22 mouse cellular contexts compared by ENCODE assay signal in the genomic region with DNA sequence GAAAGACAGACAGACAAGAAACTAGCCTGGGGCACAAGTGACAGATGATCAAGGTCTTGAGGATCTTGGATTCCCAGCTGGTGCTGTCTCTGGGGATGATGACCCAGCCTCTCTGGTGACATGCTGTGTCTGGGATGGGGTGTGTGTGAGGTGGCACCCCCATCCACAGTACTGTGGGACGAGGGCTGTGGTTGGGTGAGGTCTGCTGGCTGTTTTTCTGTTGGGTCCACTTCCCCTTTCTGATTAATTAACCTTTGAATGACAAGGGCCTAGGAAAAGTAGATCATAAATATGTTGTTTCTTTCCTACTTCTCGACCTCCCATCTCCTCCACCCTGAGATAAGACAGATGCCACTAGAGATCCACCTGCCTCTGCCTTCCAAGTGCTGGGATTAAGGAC. TPM values are rescaled to one million over a fixed set of nuclear protein-coding genes. Genes with fewer than 3 reads are reported as not detected.
DNase-seq lines count a peak whose midpoint lies in the region; ATAC-seq and TF ChIP-seq lines count a peak whose summit lies in the region.
"Had no signal": no experiment of that assay in that cellular context is flagged by ENCODE, and none has a peak within 500 bp of the region (broad histone marks: within the 10 kb centered on the region; RNA-seq: fewer than 3 reads in every experiment).

No protein-coding gene starts in this region.

- no peaks in the 10 kb centered on the region for H3K9me3 ChIP-seq in lung, postnatal 0 days (ENCODE audit: low read length)
- H3K9me3 ChIP-seq in limb, embryonic 15.5 days, result no peaks in the 10 kb centered on the region
- no peaks in the 10 kb centered on the region for H3K9me3 ChIP-seq in stomach, embryonic 15.5 days
- H3K9me3 ChIP-seq in forebrain, embryonic 16.5 days (ENCODE audit: control insufficient read depth, low read length), result no peaks in the 10 kb centered on the region
- no peaks in the 10 kb centered on the region for H3K9me3 ChIP-seq in neural tube, embryonic 15.5 days (replicated peaks)
- H3K9me3 ChIP-seq: forebrain, embryonic 13.5 days; hindbrain, embryonic 15.5 days; liver, embryonic 15.5 days; midbrain, embryonic 15.5 days had no signal

- no peak overlapping the region for H3K4me2 ChIP-seq in lung, postnatal 0 days (replicated peaks; ENCODE audit: low read depth, low read length)
- no peak overlapping the region for H3K4me2 ChIP-seq in limb, embryonic 15.5 days
- H3K4me2 ChIP-seq in stomach, embryonic 15.5 days, result no peak overlapping the region
- H3K4me2 ChIP-seq in forebrain, embryonic 16.5 days (ENCODE audit: low read length), result no peak overlapping the region
- H3K4me2 ChIP-seq in neural tube, embryonic 15.5 days, result no peak overlapping the region
- H3K4me2 ChIP-seq: forebrain, embryonic 13.5 days; hindbrain, embryonic 15.5 days; liver, embryonic 15.5 days; midbrain, embryonic 15.5 days had no signal

- H3K27ac ChIP-seq in lung, postnatal 0 days (ENCODE audit: low read length), result peak overlapping the region; percentile 0
- peak overlapping the region; percentile 40; the same call in 1 of the 2 replicates for H3K27ac ChIP-seq in bone marrow, adult 2 months (ENCODE audit: control insufficient read depth, insufficient read depth, low read depth, low read length, poor library complexity)
- peak overlapping the region; percentile 67 for H3K27ac ChIP-seq in limb, embryonic 15.5 days
- H3K27ac ChIP-seq in stomach, embryonic 15.5 days, result peak overlapping the region; percentile 17; the same call in 1 of the 2 replicates
- H3K27ac ChIP-seq in forebrain, embryonic 16.5 days (ENCODE audit: low read length), result no peak overlapping the region
- H3K27ac ChIP-seq in neural tube, embryonic 15.5 days (replicated peaks), result no peak overlapping the region
- H3K27ac ChIP-seq: forebrain, embryonic 13.5 days; heart, adult 2 months; hindbrain, embryonic 15.5 days; liver, embryonic 15.5 days; midbrain, embryonic 15.5 days had no signal

- no peak overlapping the region for H3K9ac ChIP-seq in lung, postnatal 0 days (replicated peaks; ENCODE audit: low read depth)
- no peak overlapping the region for H3K9ac ChIP-seq in limb, embryonic 15.5 days
- no peak overlapping the region for H3K9ac ChIP-seq in stomach, embryonic 15.5 days
- H3K9ac ChIP-seq in forebrain, embryonic 16.5 days (replicated peaks; ENCODE audit: low read depth, low read length), result no peak overlapping the region
- H3K9ac ChIP-seq in neural tube, embryonic 15.5 days (replicated peaks), result no peak overlapping the region
- H3K9ac ChIP-seq: forebrain, embryonic 13.5 days; hindbrain, embryonic 15.5 days; liver, embryonic 15.5 days; midbrain, embryonic 15.5 days had no signal

- no peak overlapping the region for H3K4me3 ChIP-seq in lung, postnatal 0 days (ENCODE audit: low read depth, low read length)
- no peak overlapping the region for H3K4me3 ChIP-seq in bone marrow, adult 2 months (replicated peaks; ENCODE audit: control insufficient read depth, low read depth, low read length)
- no peak overlapping the region for H3K4me3 ChIP-seq in limb, embryonic 15.5 days
- no peak overlapping the region for H3K4me3 ChIP-seq in stomach, embryonic 15.5 days (replicated peaks)
- no peak overlapping the region for H3K4me3 ChIP-seq in forebrain, embryonic 16.5 days (replicated peaks; ENCODE audit: low read length)
- no peak overlapping the region for H3K4me3 ChIP-seq in neural tube, embryonic 15.5 days (replicated peaks)
- H3K4me3 ChIP-seq: forebrain, embryonic 13.5 days; gastrocnemius, adult 2 months; heart, adult 2 months; hindbrain, embryonic 15.5 days; liver, embryonic 15.5 days; midbrain, embryonic 15.5 days had no signal

- TF ChIP-seq EP300 in lung, postnatal 0 days (IDR thresholded peaks at IDR 0.05), result no peak

- H3K4me1 ChIP-seq in lung, postnatal 0 days (ENCODE audit: insufficient read depth, low read depth, low read length), result peaks cover 35% of the 10 kb centered on the region
- peaks cover 5% of the 10 kb centered on the region for H3K4me1 ChIP-seq in bone marrow, adult 2 months (ENCODE audit: control insufficient read depth, insufficient read depth, low read length)
- H3K4me1 ChIP-seq in limb, embryonic 15.5 days, result peaks cover 74% of the 10 kb centered on the region
- H3K4me1 ChIP-seq in stomach, embryonic 15.5 days, result peaks cover 51% of the 10 kb centered on the region
- H3K4me1 ChIP-seq in forebrain, embryonic 16.5 days (replicated peaks; ENCODE audit: control insufficient read depth, insufficient read depth, low read length), result peaks cover 19% of the 10 kb centered on the region
- H3K4me1 ChIP-seq in neural tube, embryonic 15.5 days, result peaks cover 30% of the 10 kb centered on the region

- DNase-seq in lung, postnatal 0 days (ENCODE audit: low spot score), result no peak
- DNase-seq in lung, postnatal 25 days (ENCODE audit: low spot score), result no peak
- no peak for DNase-seq in gastrocnemius, adult 18-20 months (ENCODE audit: low spot score)
- DNase-seq: cerebellum, adult 18-20 months; embryo, embryonic 11 days; gastrocnemius, adult 2 months; heart, adult 2 months; heart, postnatal 10 days; kidney, postnatal 36 days; lung, postnatal 36 days; retina, postnatal 1 day; thymus, postnatal 14 days had no signal

- WGBS in lung, postnatal 0 days, result 45% methylated on average over 2 of the region's 2 CpGs
- 6% methylated on average over 2 of the region's 2 CpGs for WGBS in bone marrow, adult 2 months
- 61% methylated on average over 2 of the region's 2 CpGs for WGBS in limb, embryonic 15.5 days
- 47% methylated on average over 2 of the region's 2 CpGs for WGBS in stomach, embryonic 15.5 days
- 85% methylated on average over 2 of the region's 2 CpGs for WGBS in forebrain, embryonic 16.5 days
- 69% methylated on average over 2 of the region's 2 CpGs for WGBS in neural tube, embryonic 15.5 days

- no peak for ATAC-seq in lung, postnatal 0 days
- ATAC-seq in limb, embryonic 15.5 days (ENCODE audit: insufficient number of reproducible peaks, low FRiP score, low TSS enrichment, low read depth), result no peak
- no peak for ATAC-seq in stomach, embryonic 15.5 days (ENCODE audit: insufficient read depth, low FRiP score, low read depth)
- ATAC-seq in forebrain, embryonic 16.5 days, result no peak
- no peak for ATAC-seq in neural tube, embryonic 15.5 days (ENCODE audit: low FRiP score)
- ATAC-seq: forebrain, embryonic 13.5 days; intestine, postnatal 0 days; midbrain, embryonic 15.5 days had no signal

- TF ChIP-seq CTCF in lung, postnatal 0 days (IDR thresholded peaks at IDR 0.05), result no peak
- TF ChIP-seq CTCF in bone marrow, adult 2 months (IDR thresholded peaks at IDR 0.05; ENCODE audit: control insufficient read depth, insufficient read depth, low read length), result no peak

- no peaks in the 10 kb centered on the region for H3K27me3 ChIP-seq in lung, postnatal 0 days (replicated peaks; ENCODE audit: insufficient read depth, low read length)
- no peaks in the 10 kb centered on the region for H3K27me3 ChIP-seq in limb, embryonic 15.5 days
- no peaks in the 10 kb centered on the region for H3K27me3 ChIP-seq in stomach, embryonic 15.5 days (replicated peaks)
- H3K27me3 ChIP-seq in forebrain, embryonic 16.5 days (replicated peaks; ENCODE audit: control insufficient read depth, insufficient read depth, low read length), result no peaks in the 10 kb centered on the region
- H3K27me3 ChIP-seq in neural tube, embryonic 15.5 days (replicated peaks), result no peaks in the 10 kb centered on the region
- H3K27me3 ChIP-seq: forebrain, embryonic 13.5 days; hindbrain, embryonic 15.5 days; liver, embryonic 15.5 days; midbrain, embryonic 15.5 days had no signal

- H3K36me3 ChIP-seq in lung, postnatal 0 days (ENCODE audit: insufficient read depth, low read length), result peaks cover 5% of the 10 kb centered on the region
- peaks cover 15% of the 10 kb centered on the region; the same call in 1 of the 2 replicates for H3K36me3 ChIP-seq in limb, embryonic 15.5 days
- H3K36me3 ChIP-seq in stomach, embryonic 15.5 days, result no peaks in the 10 kb centered on the region
- H3K36me3 ChIP-seq in forebrain, embryonic 16.5 days (ENCODE audit: control insufficient read depth, insufficient read depth), result no peaks in the 10 kb centered on the region
- no peaks in the 10 kb centered on the region for H3K36me3 ChIP-seq in neural tube, embryonic 15.5 days
- H3K36me3 ChIP-seq: hindbrain, embryonic 15.5 days; liver, embryonic 15.5 days; midbrain, embryonic 15.5 days had no signal

- no peak for TF ChIP-seq POLR2A in bone marrow, adult 2 months (IDR thresholded peaks at IDR 0.05; ENCODE audit: borderline replicate concordance, control insufficient read depth, low read depth, low read length)

RNA-seq across cellular contexts. Expression of a gene that starts 18.2 kb away (rescaled TPM):
- 121 and 150 TPM in 2 replicates for polyA plus RNA-seq in lung, postnatal 0 days (2015; fragmentation: Nextera tagmentation; extraction: Ambion mirVana)
- 2.1 and 9.9 TPM in 2 replicates for polyA plus RNA-seq in bone marrow, adult 2 months (2011; ENCODE audit: insufficient read depth, insufficient read length, low replicate concordance, missing spikeins)
- polyA plus RNA-seq in limb, embryonic 15.5 days (2015; fragmentation: Nextera tagmentation; extraction: Ambion mirVana), result 138 and 152 TPM in 2 replicates
- polyA plus RNA-seq in stomach, embryonic 15.5 days (2015; fragmentation: Nextera tagmentation; extraction: Ambion mirVana), result 67.1 and 73.6 TPM in 2 replicates
- 36.4 and 41.1 TPM in 2 replicates for polyA plus RNA-seq in forebrain, embryonic 16.5 days (2015; fragmentation: Nextera tagmentation; extraction: Ambion mirVana)
- 30.7 and 34.7 TPM in 2 replicates for polyA plus RNA-seq in neural tube, embryonic 15.5 days (2015; fragmentation: Nextera tagmentation; extraction: Ambion mirVana)
- 1 to 10 TPM; 4.8 to 8.2 TPM for total RNA-seq in gastrocnemius, adult 18-20 months (2021)

RNA-seq across cellular contexts. Expression of a gene that starts 47.1 kb away (rescaled TPM):
- polyA plus RNA-seq in lung, postnatal 0 days (2015; fragmentation: Nextera tagmentation; extraction: Ambion mirVana), result 22.2 and 22.4 TPM in 2 replicates
- 2.5 and 3.2 TPM in 2 replicates for polyA plus RNA-seq in bone marrow, adult 2 months (2011; ENCODE audit: insufficient read depth, insufficient read length, low replicate concordance, missing spikeins)
- polyA plus RNA-seq in limb, embryonic 15.5 days (2015; fragmentation: Nextera tagmentation; extraction: Ambion mirVana), result 16.7 and 17.9 TPM in 2 replicates
- polyA plus RNA-seq in stomach, embryonic 15.5 days (2015; fragmentation: Nextera tagmentation; extraction: Ambion mirVana), result 20.0 and 21.4 TPM in 2 replicates
- polyA plus RNA-seq in forebrain, embryonic 16.5 days (2015; fragmentation: Nextera tagmentation; extraction: Ambion mirVana), result 227 and 251 TPM in 2 replicates
- polyA plus RNA-seq in neural tube, embryonic 15.5 days (2015; fragmentation: Nextera tagmentation; extraction: Ambion mirVana), result 276 and 315 TPM in 2 replicates
- total RNA-seq in gastrocnemius, adult 18-20 months (2021), result 1 to 10 TPM; 1.9 to 6.0 TPM

Comparison
In these comparisons a context has a peak if more than half of its experiments do, and no peak if none do; other contexts are left out.
1. H3K27ac ChIP-seq: peak in lung, postnatal 0 days (single experiment), bone marrow, adult 2 months (single experiment), limb, embryonic 15.5 days (single experiment) and stomach, embryonic 15.5 days (single experiment); none in forebrain, embryonic 16.5 days (single experiment) and neural tube, embryonic 15.5 days (single experiment).